Mouse (Mus musculus) olfactory bulb, adult 2 months (tissue): ENCODE results near the gene Ppp1r14c. TPM values are rescaled to one million over a fixed set of nuclear protein-coding genes. Genes with fewer than 3 reads are reported as not detected.
"Not testable (repeated sequence)": the region's sequence is repeated elsewhere in the genome, so short reads cannot be mapped to it uniquely, and the experiment has no call there.

ENCODE experiments used
- H3K27ac ChIP-seq: fragments of 200-500 bp; 2 replicates; pipeline ENCODE4 v1.5.1; 2012; ENCODE audit warnings: low read depth, low read length; ENCODE audit not compliant: insufficient read depth
- H3K4me1 ChIP-seq: fragments of 200-500 bp; 2 replicates; pipeline ENCODE4 v1.6.1; 2012; ENCODE audit warnings: low read length; ENCODE audit not compliant: control insufficient read depth, insufficient read depth
- H3K4me3 ChIP-seq: fragments of 200-500 bp; 2 replicates; pipeline ENCODE4 v1.5.1; 2012; ENCODE audit warnings: mild to moderate bottlenecking, low read depth, low read length, moderate library complexity; ENCODE audit not compliant: insufficient read depth
- CTCF ChIP-seq: fragments of 200-500 bp; IDR thresholded peaks from 2 replicates; pipeline ENCODE4 v1.5.1; 2012; ENCODE audit warnings: low read depth, mild to moderate bottlenecking, low read length, moderate library complexity; ENCODE audit not compliant: insufficient read depth
- POLR2A ChIP-seq: fragments of 200-500 bp; IDR thresholded peaks from 2 replicates; pipeline ENCODE4 v1.6.1; 2012; ENCODE audit warnings: mild to moderate bottlenecking, low read depth, low read length, moderate library complexity; ENCODE audit not compliant: insufficient read depth
- WGBS: fragments of 180-500 bp; shearing (Covaris S2); methylation state at CpG from one replicate; pipeline ENCODE4 v1.1.7; 2018; 5-methylcytosine and 5-hydroxymethylcytosine counted together
- polyA plus RNA-seq: library from polyadenylated mRNA; stranded (reverse); fragments of >200 nt; gene quantifications from 2 replicates; pipeline ENCODE4 v1.2.4, GENCODE M21; 2012; ENCODE audit warnings: low replicate concordance; ENCODE audit not compliant: missing spikeins, insufficient read depth, insufficient read length

The Ppp1r14c gene
- polyA plus RNA-seq, 1 experiment = not detected

GRCm38 (mm10) chr10:3411222-3411621 lies 45.4 kb downstream of the Ppp1r14c start:
- TF ChIP-seq POLR2A (no peak), CTCF (no peak)
- peaks cover 6% of the 10 kb centered on the region; the same call in 1 of the 2 replicates for H3K4me1 ChIP-seq
- 69% methylated on average over 3 of the region's 3 CpGs for whole genome bisulfite sequencing
- no peak overlapping the region for H3K27ac ChIP-seq
- H3K4me3 ChIP-seq = no peak overlapping the region

DNA sequence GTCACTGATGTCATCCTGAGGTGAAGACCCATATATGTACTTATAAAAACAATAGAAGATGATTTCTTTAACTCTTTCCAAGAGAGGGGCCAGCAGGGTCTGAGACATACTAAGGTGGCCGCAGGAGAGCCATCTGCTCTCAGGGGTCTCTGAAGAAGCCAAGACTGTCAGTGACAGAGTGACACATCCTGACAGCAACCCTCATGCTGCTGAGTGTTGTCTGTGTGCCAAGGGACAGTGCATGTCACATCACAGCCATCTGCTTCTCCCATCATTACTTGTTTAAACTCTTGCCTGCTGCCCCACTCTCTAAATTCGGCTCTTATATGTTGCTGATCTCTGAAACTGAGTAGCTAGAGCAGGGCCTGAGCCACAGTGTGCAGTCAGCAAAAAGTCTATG lies 45.8 kb downstream of the Ppp1r14c start:
- 88% methylated on average over 2 of the region's 2 CpGs for WGBS
- H3K27ac ChIP-seq = no peak overlapping the region
- TF ChIP-seq CTCF = no peak
- TF ChIP-seq POLR2A = no peak
- H3K4me3 ChIP-seq = no peak overlapping the region
- peaks cover 6% of the 10 kb centered on the region; the same call in 1 of the 2 replicates for H3K4me1 ChIP-seq

GRCm38 (mm10) chr10:3414813-3415212 lies 49.0 kb downstream of the Ppp1r14c start:
- H3K27ac ChIP-seq = no peak overlapping the region

GRCm38 (mm10) chr10:3416565-3416964 lies 50.7 kb downstream of the Ppp1r14c start:
- Histone ChIP-seq H3K4me3 (no peak overlapping the region), H3K4me1 (peaks cover 9% of the 10 kb centered on the region), H3K27ac (no peak overlapping the region; the same call in 1 of the 2 replicates)
- 61% methylated on average over 4 of the region's 4 CpGs for WGBS
- TF ChIP-seq POLR2A = no peak
- TF ChIP-seq CTCF = no peak

More at GRCm38 (mm10) chr10:3414813-3415212, 49.0 kb downstream of the Ppp1r14c start:
- H3K4me1 ChIP-seq = peaks cover 6% of the 10 kb centered on the region; the same call in 1 of the 2 replicates
- 65% methylated on average over 5 of the region's 5 CpGs for WGBS
- TF ChIP-seq CTCF (no peak), POLR2A (no peak)
- H3K4me3 ChIP-seq = no peak overlapping the region

DNA sequence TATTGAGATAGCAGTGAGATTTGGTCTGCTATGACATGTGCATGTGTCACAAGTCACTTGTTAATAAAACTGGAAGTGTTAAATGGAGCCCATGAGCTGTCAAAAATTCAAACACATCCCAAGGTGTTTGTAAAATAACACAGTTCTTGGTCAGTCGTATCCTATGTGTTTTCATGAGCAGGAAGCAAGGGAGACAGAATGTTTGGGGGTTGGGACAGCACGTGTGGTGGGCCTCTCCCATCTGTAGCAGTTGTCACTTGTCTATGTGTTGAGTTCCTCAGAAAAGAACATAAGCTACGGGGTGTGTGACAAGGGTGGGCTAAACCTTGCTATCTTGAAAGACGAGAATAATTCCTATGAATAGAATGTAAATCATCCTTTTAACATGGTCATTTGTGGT lies 51.6 kb downstream of the Ppp1r14c start:
- Histone ChIP-seq H3K4me3 (no peak overlapping the region), H3K27ac (no peak overlapping the region), H3K4me1 (peaks cover 9% of the 10 kb centered on the region)
- 82% methylated on average over 4 of the region's 4 CpGs for WGBS
- TF ChIP-seq POLR2A (no peak), CTCF (no peak)

DNA sequence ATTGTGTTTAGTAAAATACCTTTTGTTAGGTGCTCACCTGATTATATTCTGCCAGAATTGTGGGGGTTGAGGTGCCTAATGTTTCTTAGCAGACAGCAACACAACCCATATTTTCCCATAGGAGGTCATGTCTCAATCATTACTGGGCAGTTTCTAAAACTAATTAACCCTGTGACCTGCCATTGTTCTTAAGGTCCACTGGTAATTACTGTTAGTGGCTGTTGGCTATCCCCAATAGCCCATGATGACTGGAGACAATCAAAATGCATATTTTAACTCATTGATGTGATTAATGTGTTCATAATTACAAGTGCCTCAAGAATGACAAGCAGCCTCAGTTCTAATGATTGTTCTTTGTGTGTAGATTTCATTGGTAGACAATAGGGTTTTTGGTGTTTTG lies 58.2 kb downstream of the Ppp1r14c start:
- Histone ChIP-seq H3K4me3 (no peak overlapping the region), H3K27ac (no peak overlapping the region), H3K4me1 (peaks cover 2% of the 10 kb centered on the region; the same call in 1 of the 2 replicates)
- TF ChIP-seq CTCF (no peak), POLR2A (no peak)

- WGBS = 40% methylated on average over 3 of the region's 3 CpGs
- Histone ChIP-seq H3K27ac (no peak overlapping the region), H3K4me1 (no peaks in the 10 kb centered on the region), H3K4me3 (no peak overlapping the region)
- TF ChIP-seq CTCF = no peak
- no peak for TF ChIP-seq POLR2A
Observed at GRCm38 (mm10) chr10:3427689-3428399, 62.0 kb downstream of the Ppp1r14c start.

DNA sequence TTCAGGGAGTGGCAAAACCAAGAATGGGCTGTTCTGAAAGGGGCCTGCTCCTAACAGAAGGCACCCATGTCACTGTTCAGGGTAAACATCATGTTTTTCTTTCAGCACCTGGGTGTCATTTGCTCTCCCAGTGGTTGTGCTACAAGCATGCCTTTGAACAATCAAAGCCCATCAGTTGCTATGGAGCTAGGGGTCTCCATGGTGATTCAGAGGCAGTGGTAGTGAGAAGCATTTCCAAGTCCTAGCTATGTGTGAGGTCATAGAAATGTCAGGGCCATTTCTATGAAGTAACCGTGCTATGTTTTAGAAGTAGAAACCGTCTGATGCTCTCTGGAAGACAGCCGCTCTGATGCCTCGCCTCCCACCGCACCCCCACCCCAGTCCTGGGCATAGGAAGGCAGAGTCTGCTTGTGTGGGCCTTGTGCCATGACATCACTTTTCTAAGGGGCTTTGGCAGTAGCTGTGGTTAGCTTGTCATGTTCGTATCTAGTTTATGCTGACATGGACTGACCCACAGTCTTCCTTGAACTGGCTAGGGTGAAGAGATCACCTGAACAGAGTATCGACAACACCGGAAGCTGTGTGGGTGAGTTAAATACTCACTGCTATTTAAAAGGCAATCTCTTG lies 69.1 kb downstream of the Ppp1r14c start:
- WGBS = 88% methylated on average over 8 of the region's 8 CpGs
- TF ChIP-seq POLR2A = no peak
- no peak for TF ChIP-seq CTCF
- Histone ChIP-seq H3K27ac (no peak overlapping the region), H3K4me3 (no peak overlapping the region), H3K4me1 (no peaks in the 10 kb centered on the region)

- Histone ChIP-seq H3K27ac (no peak overlapping the region), H3K4me3 (no peak overlapping the region), H3K4me1 (no peaks in the 10 kb centered on the region)
- 54% methylated on average over 2 of the region's 2 CpGs for WGBS
- TF ChIP-seq CTCF (no peak), POLR2A (no peak)
Observed at GRCm38 (mm10) chr10:3440722-3441471, 75.0 kb downstream of the Ppp1r14c start.

DNA sequence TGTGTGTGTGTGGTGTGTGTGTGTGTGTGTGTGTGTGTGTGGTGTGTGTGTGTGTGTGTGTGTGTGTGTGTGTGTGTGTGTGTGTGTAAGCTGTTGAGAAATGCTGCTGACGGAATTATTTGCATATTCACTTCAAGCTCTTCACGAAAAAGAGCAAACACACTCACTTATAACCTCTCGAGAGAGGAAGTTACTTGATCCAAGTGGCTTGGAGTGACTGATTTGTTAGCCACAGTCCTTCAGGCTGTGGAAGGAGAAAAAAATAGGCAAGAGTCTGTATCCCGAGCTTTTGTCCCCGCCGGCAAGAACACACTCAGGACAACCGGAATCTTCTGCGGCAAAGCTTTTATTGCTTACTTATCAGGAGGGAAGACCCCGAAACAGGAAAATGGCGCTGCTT lies 80.9 kb downstream of the Ppp1r14c start:
- not testable (repeated sequence) for H3K4me1 ChIP-seq, H3K4me3 ChIP-seq, H3K27ac ChIP-seq
- 93% methylated on average over 10 of the region's 10 CpGs for WGBS
